Mouse (Mus musculus): Measurements from ENCODE around the gene Tom1l2. TPM values are rescaled to one million over a fixed set of nuclear protein-coding genes. Genes with fewer than 3 reads are reported as not detected.

Tom1l2 gene
- polyA plus RNA-seq, 1 experiment from 2014 or later: 19.7 TPM

- Histone ChIP-seq H3K4me3 (ENCODE audit: low read depth, low read length) (no peak overlapping the region), H3K36me3 (ENCODE audit: insufficient read depth, low read length) (no peaks in the 10 kb centered on the region), H3K4me2 (replicated peaks; ENCODE audit: low read depth, low read length) (no peak overlapping the region), H3K9ac (replicated peaks; ENCODE audit: low read depth) (no peak overlapping the region), H3K4me1 (ENCODE audit: insufficient read depth, low read depth, low read length) (peaks cover 4% of the 10 kb centered on the region; the same call in 1 of the 2 replicates), H3K27ac (ENCODE audit: low read length) (peak overlapping the region; percentile 48), H3K9me3 (ENCODE audit: low read length) (no peaks in the 10 kb centered on the region), H3K27me3 (replicated peaks; ENCODE audit: insufficient read depth, low read length) (no peaks in the 10 kb centered on the region)
- 32% methylated on average over 5 of the region's 5 CpGs for WGBS
- DNase-seq (ENCODE audit: low spot score): peak; percentile 54
- TF ChIP-seq EP300 (IDR thresholded peaks at IDR 0.05) (0 out of 2 replicates have a peak, but pooled peaks have one; percentile 10), CTCF (IDR thresholded peaks at IDR 0.05) (no peak)
- ATAC-seq: peak; percentile 72
Observed at GRCm38 (mm10) chr11:60273273-60273805, 79.4 kb downstream of the Tom1l2 start.

DNA sequence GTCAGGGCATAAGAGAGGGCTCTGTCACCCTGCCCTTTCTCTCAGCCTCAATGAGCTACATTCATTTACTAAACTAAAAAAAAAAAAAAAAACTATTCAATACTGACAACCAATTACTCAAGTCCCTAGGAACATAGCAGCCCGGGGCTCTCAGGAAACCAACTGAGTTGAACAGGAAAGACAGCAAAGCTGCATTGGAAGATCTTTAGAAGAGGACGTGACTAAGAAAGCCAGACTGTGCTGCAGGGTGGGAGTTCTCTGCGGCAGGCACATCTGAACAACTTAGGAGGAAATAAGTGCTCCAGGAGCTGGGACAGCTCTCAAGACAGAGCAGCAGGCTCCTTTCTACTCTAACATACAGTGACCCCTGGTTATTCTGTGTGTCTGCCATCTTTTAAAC, 84.1 kb downstream of the Tom1l2 start:
- H3K4me2 ChIP-seq (replicated peaks; ENCODE audit: low read depth, low read length): no peak overlapping the region
- 0 out of 2 replicates have a peak, but pooled peaks cover 6% of the 10 kb centered on the region for H3K4me1 ChIP-seq (ENCODE audit: insufficient read depth, low read depth, low read length)
- H3K9ac ChIP-seq (replicated peaks; ENCODE audit: low read depth): no peak overlapping the region
- ATAC-seq (peak; percentile 70), DNase-seq (ENCODE audit: low spot score) (peak; percentile 66)
- WGBS: 38% methylated on average over 3 of the region's 3 CpGs
- peak overlapping the region; percentile 62 for H3K27ac ChIP-seq (ENCODE audit: low read length)
- H3K9me3 ChIP-seq (ENCODE audit: low read length): no peaks in the 10 kb centered on the region
- no peaks in the 10 kb centered on the region; the same call in 1 of the 2 replicates for H3K36me3 ChIP-seq (ENCODE audit: insufficient read depth, low read length)
- H3K4me3 ChIP-seq (ENCODE audit: low read depth, low read length): no peak overlapping the region
- H3K27me3 ChIP-seq (replicated peaks; ENCODE audit: insufficient read depth, low read length): no peaks in the 10 kb centered on the region
- TF ChIP-seq CTCF (IDR thresholded peaks at IDR 0.05) (no peak), EP300 (IDR thresholded peaks at IDR 0.05) (peak; percentile 70)

- Histone ChIP-seq H3K9ac (replicated peaks; ENCODE audit: low read depth) (no peak overlapping the region), H3K36me3 (ENCODE audit: insufficient read depth, low read length) (peaks cover 4% of the 10 kb centered on the region), H3K27ac (ENCODE audit: low read length) (no peak overlapping the region), H3K27me3 (replicated peaks; ENCODE audit: insufficient read depth, low read length) (no peaks in the 10 kb centered on the region), H3K4me3 (ENCODE audit: low read depth, low read length) (no peak overlapping the region), H3K4me1 (ENCODE audit: insufficient read depth, low read depth, low read length) (0 out of 2 replicates have a peak, but pooled peaks cover 2% of the 10 kb centered on the region), H3K4me2 (replicated peaks; ENCODE audit: low read depth, low read length) (no peak overlapping the region), H3K9me3 (ENCODE audit: low read length) (no peaks in the 10 kb centered on the region)
- 80% methylated on average over 4 of the region's 4 CpGs for WGBS
- ATAC-seq (no peak), DNase-seq (ENCODE audit: low spot score) (no peak)
- TF ChIP-seq CTCF (IDR thresholded peaks at IDR 0.05): peak; percentile 15; the same call in 1 of the 2 replicates
- no peak for TF ChIP-seq EP300 (IDR thresholded peaks at IDR 0.05)
Observed at GRCm38 (mm10) chr11:60265271-60265985, 87.3 kb downstream of the Tom1l2 start.

DNA sequence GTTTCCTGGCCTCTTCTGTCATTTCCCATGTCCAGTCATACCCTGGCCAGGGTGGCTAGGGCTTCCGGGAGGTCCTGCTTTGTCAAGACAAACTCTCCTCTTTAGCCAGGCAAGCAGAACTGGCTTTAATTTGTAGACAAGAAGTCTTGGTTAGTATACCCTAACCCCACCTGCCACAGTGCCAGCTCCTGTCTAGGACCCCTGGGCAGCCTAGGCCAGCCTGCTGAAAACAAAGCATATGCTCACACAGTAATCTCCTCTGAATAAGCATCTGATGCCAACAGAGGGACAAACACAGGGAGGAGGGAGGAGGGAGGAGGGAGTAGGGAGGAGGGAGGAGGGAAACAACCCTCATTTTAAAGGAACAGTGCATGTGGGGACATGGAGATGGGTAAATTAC, 88.1 kb downstream of the Tom1l2 start:
- Histone ChIP-seq H3K4me3 (ENCODE audit: low read depth, low read length) (no peak overlapping the region), H3K9me3 (ENCODE audit: low read length) (no peaks in the 10 kb centered on the region), H3K27ac (ENCODE audit: low read length) (no peak overlapping the region), H3K9ac (replicated peaks; ENCODE audit: low read depth) (no peak overlapping the region), H3K36me3 (ENCODE audit: insufficient read depth, low read length) (peaks cover 4% of the 10 kb centered on the region), H3K4me1 (ENCODE audit: insufficient read depth, low read depth, low read length) (0 out of 2 replicates have a peak, but pooled peaks cover 2% of the 10 kb centered on the region), H3K4me2 (replicated peaks; ENCODE audit: low read depth, low read length) (no peak overlapping the region), H3K27me3 (replicated peaks; ENCODE audit: insufficient read depth, low read length) (no peaks in the 10 kb centered on the region)
- ATAC-seq: no peak
- DNase-seq (ENCODE audit: low spot score): no peak
- 84% methylated on average over 1 of the region's 1 CpGs for WGBS
- TF ChIP-seq EP300 (IDR thresholded peaks at IDR 0.05) (no peak), CTCF (IDR thresholded peaks at IDR 0.05) (no peak)

GRCm38 (mm10) chr11:60262396-60262795, 90.3 kb downstream of the Tom1l2 start:
- Histone ChIP-seq H3K9me3 (ENCODE audit: low read length) (no peaks in the 10 kb centered on the region), H3K4me2 (replicated peaks; ENCODE audit: low read depth, low read length) (no peak overlapping the region), H3K27me3 (replicated peaks; ENCODE audit: insufficient read depth, low read length) (no peaks in the 10 kb centered on the region), H3K4me1 (ENCODE audit: insufficient read depth, low read depth, low read length) (0 out of 2 replicates have a peak, but pooled peaks cover 2% of the 10 kb centered on the region), H3K9ac (replicated peaks; ENCODE audit: low read depth) (no peak overlapping the region), H3K4me3 (ENCODE audit: low read depth, low read length) (no peak overlapping the region), H3K27ac (ENCODE audit: low read length) (no peak overlapping the region), H3K36me3 (ENCODE audit: insufficient read depth, low read length) (peaks cover 4% of the 10 kb centered on the region; the same call in 1 of the 2 replicates)
- no peak for TF ChIP-seq CTCF (IDR thresholded peaks at IDR 0.05)
- TF ChIP-seq EP300 (IDR thresholded peaks at IDR 0.05): no peak
- ATAC-seq (no peak), DNase-seq (ENCODE audit: low spot score) (no peak)
- 95% methylated on average over 4 of the region's 4 CpGs for WGBS

DNA sequence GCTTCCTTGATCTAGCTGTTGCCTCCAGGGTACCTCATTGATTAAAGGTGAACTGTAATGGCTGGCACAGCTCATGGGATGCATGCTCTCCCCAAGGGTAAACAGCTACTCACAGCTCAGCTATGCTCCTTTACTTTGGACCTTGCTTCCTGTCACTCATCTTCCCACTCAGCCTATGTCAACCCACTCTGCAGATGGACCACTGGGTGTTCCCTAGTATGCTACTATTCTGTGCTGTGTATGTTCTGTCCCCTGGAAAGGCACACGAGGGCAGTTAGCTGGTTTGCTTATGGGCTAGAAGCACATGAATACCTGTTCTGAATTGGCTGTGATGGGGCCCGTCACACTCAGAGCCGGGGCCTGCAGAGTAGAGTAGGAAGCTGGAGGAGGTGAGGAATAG, 92.0 kb downstream of the Tom1l2 start:
- TF ChIP-seq EP300 (IDR thresholded peaks at IDR 0.05) (no peak), CTCF (IDR thresholded peaks at IDR 0.05) (no peak)
- WGBS: 85% methylated on average over 3 of the region's 3 CpGs
- H3K4me1 ChIP-seq (ENCODE audit: insufficient read depth, low read depth, low read length): no peaks in the 10 kb centered on the region
- H3K4me3 ChIP-seq (ENCODE audit: low read depth, low read length): no peak overlapping the region
- no peak for ATAC-seq
- no peak overlapping the region for H3K4me2 ChIP-seq (replicated peaks; ENCODE audit: low read depth, low read length)
- no peaks in the 10 kb centered on the region for H3K27me3 ChIP-seq (replicated peaks; ENCODE audit: insufficient read depth, low read length)
- no peak overlapping the region for H3K27ac ChIP-seq (ENCODE audit: low read length)
- DNase-seq (ENCODE audit: low spot score): no peak
- no peak overlapping the region for H3K9ac ChIP-seq (replicated peaks; ENCODE audit: low read depth)
- H3K36me3 ChIP-seq (ENCODE audit: insufficient read depth, low read length): peaks cover 5% of the 10 kb centered on the region; the same call in 1 of the 2 replicates
- H3K9me3 ChIP-seq (ENCODE audit: low read length): no peaks in the 10 kb centered on the region
